Mouse (Mus musculus) testis, adult 2 months (tissue): Measurements from ENCODE around the gene G6pc3. TPM values are rescaled to one million over a fixed set of nuclear protein-coding genes. Genes with fewer than 3 reads are reported as not detected.
A peak's percentile ranks its signal among the peaks of the same experiment; 100 is the strongest.

Source experiments
- H3K27ac ChIP-seq: fragments of 200-500 bp; 2 replicates; pipeline ENCODE4 v1.5.1; 2012; ENCODE audit warnings: low read depth, low read length; ENCODE audit not compliant: control insufficient read depth, insufficient read depth
- H3K27me3 ChIP-seq: fragments of 200-500 bp; 2 replicates; pipeline ENCODE4 v1.6.1; 2012; ENCODE audit warnings: mild to moderate bottlenecking, low read length, moderate library complexity; ENCODE audit not compliant: control insufficient read depth, insufficient read depth
- H3K36me3 ChIP-seq: fragments of 200-500 bp; 2 replicates; pipeline ENCODE4 v1.6.1; 2012; ENCODE audit warnings: mild to moderate bottlenecking, low read length; ENCODE audit not compliant: control insufficient read depth, insufficient read depth
- H3K4me1 ChIP-seq: fragments of 200-500 bp; 2 replicates; pipeline ENCODE4 v1.6.1; 2012; ENCODE audit warnings: low read length; ENCODE audit not compliant: control insufficient read depth, insufficient read depth
- H3K4me3 ChIP-seq: fragments of 200-500 bp; 2 replicates; pipeline ENCODE4 v1.5.1; 2012; ENCODE audit warnings: low read depth, mild to moderate bottlenecking, low read length, moderate library complexity, mixed read lengths; ENCODE audit not compliant: control insufficient read depth
- CTCF ChIP-seq: fragments of 200-500 bp; IDR thresholded peaks from 2 replicates; pipeline ENCODE4 v1.5.1; 2012; ENCODE audit warnings: low read depth, mild to moderate bottlenecking, inconsistent platforms, low read length, moderate library complexity; ENCODE audit not compliant: control insufficient read depth, insufficient read depth, insufficient replicate concordance
- POLR2A ChIP-seq: fragments of 200-500 bp; IDR thresholded peaks from 2 replicates; pipeline ENCODE4 v1.6.1; 2012; ENCODE audit warnings: low read depth, mild to moderate bottlenecking, inconsistent platforms, low read length, moderate library complexity; ENCODE audit not compliant: control insufficient read depth
- polyA plus RNA-seq: library from polyadenylated mRNA; depleted of rRNA; stranded (reverse); fragments of >200 nt; gene quantifications from 2 replicates; pipeline ENCODE4 v1.2.3, GENCODE M21; 2012

Gene G6pc3
- polyA plus RNA-seq, 1 experiment, result 434 TPM

GRCm38 (mm10) chr11:102226067-102226978 is 36.9 kb downstream of the G6pc3 start:
- H3K27me3 ChIP-seq, result no peaks in the 10 kb centered on the region
- no peak overlapping the region for H3K27ac ChIP-seq
- peaks cover 12% of the 10 kb centered on the region for H3K4me1 ChIP-seq
- H3K36me3 ChIP-seq, result no peaks in the 10 kb centered on the region
- H3K4me3 ChIP-seq, result no peak overlapping the region
- TF ChIP-seq POLR2A (no peak), CTCF (no peak)

DNA sequence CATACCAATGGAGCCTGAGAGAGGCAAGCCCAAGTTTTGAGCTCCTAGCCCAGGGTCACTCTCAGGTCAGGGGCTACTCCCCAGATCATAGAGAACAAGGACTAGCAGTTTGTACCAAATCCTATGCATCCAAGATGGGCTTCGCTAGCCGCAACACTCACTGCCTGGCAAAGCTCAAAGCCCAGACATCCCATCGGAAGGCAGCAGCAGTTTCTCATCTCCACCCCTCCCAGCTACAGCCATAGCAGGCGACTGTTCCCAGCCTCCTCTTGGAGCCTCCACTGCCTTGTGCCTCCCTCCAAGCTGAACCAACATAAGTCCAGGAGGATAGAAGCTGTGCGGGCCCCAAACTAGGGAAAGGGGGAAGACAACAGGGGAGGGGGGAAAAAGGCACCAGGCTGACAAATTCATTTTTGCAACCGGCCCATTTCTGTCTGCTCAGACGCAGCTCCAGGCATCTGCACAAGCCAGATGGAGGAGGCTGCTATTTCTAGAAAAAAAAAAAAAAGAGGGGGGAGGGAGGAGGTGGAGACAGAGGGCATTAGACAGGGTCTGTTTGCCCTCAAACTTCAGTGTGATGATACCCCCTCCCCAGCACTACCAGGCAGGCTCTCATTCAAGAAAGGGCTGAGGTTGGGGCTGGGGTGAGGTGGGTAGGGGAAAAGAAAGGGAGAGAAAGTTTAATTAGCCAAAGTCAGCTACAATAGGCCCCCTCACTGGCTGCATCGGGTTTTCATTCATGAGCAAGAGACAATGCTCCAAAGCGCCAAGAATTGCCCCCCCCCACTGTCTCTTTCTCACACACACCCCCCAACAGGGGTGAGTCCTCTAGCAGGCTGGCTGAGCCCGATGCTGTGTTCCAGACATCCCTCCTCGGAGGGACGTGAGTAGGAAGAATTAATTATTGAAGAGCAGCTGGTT is 38.1 kb downstream of the G6pc3 start:
- no peaks in the 10 kb centered on the region for H3K36me3 ChIP-seq
- H3K27ac ChIP-seq, result no peak overlapping the region
- H3K4me3 ChIP-seq, result no peak overlapping the region
- H3K27me3 ChIP-seq, result no peaks in the 10 kb centered on the region
- peaks cover 10% of the 10 kb centered on the region for H3K4me1 ChIP-seq
- TF ChIP-seq POLR2A (no peak), CTCF (no peak)

GRCm38 (mm10) chr11:102228191-102228545 is 38.7 kb downstream of the G6pc3 start:
- no peak for TF ChIP-seq POLR2A
- no peak for TF ChIP-seq CTCF
- no peak overlapping the region for H3K27ac ChIP-seq

DNA sequence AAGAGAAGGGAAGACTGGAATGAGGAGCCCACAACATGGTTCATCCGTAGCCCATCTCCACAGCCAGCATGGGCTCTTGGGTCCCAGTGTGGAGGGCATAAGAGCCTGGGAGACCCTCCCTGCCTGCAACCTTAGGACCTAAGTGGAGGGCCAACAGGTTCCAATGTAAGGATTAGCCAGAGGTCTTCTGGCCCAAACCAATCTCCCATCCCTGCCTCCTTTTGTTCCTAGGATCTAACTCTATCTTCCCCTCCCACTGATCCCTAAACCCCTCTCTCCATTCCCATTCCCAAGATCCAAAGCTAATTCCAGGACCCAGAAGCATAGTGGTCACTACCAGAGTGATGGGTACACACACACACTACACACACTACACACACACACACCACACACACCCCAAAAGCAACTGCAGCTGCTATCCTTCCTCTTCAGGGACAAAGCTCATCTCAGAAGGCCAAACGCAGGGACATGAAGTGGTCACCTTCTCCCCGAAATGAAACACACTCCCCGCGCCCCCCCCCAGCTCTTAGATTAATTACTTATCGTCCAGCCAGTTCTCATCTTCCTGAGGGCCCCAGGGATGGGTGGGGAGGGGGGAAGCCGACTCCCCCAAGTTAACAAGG is 39.3 kb downstream of the G6pc3 start:
- TF ChIP-seq CTCF (no peak), POLR2A (no peak)
- Histone ChIP-seq H3K27me3 (no peaks in the 10 kb centered on the region), H3K36me3 (no peaks in the 10 kb centered on the region), H3K4me1 (peaks cover 10% of the 10 kb centered on the region), H3K4me3 (peak overlapping the region; percentile 83), H3K27ac (no peak overlapping the region)

More at GRCm38 (mm10) chr11:102228191-102228545, 38.7 kb downstream of the G6pc3 start:
- Histone ChIP-seq H3K4me3 (no peak overlapping the region), H3K36me3 (no peaks in the 10 kb centered on the region), H3K4me1 (peaks cover 10% of the 10 kb centered on the region), H3K27me3 (no peaks in the 10 kb centered on the region)

DNA sequence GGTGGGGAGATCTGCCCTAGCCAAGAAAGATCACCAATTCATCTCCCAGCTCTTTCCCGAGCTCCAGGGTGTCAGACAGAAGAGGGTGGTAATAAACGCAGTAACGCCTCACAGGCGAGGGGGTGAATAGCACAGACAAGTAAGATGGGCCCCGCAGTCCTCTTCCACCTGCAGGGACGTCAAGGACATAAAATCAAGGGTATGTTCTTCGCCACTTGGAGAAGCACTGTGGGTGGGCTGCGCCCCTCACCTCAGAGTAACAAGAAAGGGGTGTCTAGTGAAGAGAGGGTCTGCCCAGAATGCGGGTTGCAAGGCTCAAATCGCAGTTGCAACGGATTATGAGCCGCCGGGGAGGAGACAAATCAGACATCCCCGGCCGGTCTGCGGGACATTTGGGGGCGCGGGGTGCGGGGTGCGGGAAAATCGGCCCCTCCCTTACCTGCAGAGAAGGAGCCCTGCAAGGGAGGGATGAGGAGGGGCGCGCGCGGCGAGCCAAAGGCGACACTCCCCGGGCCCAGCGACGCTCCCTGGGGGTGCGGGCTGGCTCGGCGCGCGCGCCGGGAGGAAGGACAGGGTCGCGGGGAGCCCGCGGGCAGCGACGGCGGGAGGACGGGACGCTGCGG is 40.0 kb downstream of the G6pc3 start:
- no peaks in the 10 kb centered on the region for H3K36me3 ChIP-seq
- TF ChIP-seq POLR2A (no peak), CTCF (no peak)
- H3K27ac ChIP-seq, result no peak overlapping the region
- H3K4me3 ChIP-seq, result peak overlapping the region; percentile 83
- peaks cover 10% of the 10 kb centered on the region for H3K4me1 ChIP-seq
- H3K27me3 ChIP-seq, result no peaks in the 10 kb centered on the region

DNA sequence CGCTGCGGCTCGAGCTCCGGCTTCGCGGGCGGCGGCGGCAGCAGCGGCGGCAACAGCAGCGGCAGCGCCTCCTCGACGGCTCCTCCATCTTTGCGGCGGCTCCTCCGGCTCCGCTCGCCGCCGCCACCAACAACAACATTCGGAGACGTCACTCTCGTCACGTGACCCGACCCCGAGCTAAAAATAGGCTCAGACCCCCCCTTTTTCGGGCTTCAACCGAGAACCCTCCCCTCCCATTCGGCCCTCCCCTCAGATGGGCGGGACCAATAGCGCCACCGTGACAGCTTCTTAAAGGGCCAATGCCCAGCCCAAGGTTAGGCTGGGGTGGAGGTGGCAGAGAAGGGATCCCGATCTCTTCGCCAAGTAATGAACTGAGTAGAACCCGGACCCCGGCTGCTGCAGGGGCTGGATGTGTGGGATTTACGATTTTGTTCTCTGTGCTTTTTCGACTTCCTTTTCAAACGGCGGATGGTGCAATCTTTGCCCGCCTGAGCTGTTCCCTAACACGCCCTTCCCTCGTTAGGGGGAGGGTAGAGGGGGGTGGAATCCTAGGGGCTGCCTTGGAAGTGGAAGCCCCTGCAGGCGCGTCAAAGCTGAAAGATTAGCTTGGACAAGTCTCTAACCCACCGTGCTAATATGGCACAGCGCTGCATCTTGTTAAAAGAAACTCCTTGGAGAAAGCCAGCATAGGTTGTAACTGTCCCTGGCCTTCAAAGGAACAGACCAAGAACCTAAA is 40.8 kb downstream of the G6pc3 start, which contains the start of gene Hdac5:
Gene Hdac5 (minus strand): TSS at position 161 of the 736 bp plus-strand sequence.
- no peaks in the 10 kb centered on the region for H3K27me3 ChIP-seq
- TF ChIP-seq CTCF, result no peak
- peak; percentile 45 for TF ChIP-seq POLR2A
- H3K27ac ChIP-seq, result peak within 1 kb of the TSS; percentile 65
- H3K4me3 ChIP-seq, result peak within 1 kb of the TSS; percentile 83
- H3K4me1 ChIP-seq, result peaks cover 10% of the 10 kb centered on the region
- no peaks in the 10 kb centered on the region for H3K36me3 ChIP-seq
